13 mouse cellular contexts compared by ENCODE assay signal in the genomic region with DNA sequence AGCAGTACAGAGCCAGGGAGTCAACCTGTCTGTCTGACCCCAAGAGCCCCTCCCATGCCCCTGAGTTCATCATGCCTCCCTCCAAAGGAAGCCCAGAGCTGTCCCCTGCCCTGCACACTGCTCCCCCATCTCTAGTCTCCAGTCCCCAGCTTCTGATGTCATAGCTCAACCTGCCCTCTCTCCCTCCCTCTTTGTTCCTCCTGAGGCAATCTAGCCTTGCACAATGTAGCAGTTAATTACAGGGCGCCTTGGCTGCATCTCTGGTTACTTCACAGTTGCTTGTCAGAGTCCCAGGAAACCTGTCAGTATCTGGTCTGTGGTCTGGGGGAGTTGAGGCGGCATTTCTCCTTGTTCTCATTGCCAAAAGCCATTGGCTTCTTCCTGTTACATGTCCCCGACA. TPM values are rescaled to one million over a fixed set of nuclear protein-coding genes. Genes with fewer than 3 reads are reported as not detected.
DNase-seq lines count a peak whose midpoint lies in the region; ATAC-seq and TF ChIP-seq lines count a peak whose summit lies in the region.
"Had no signal": no experiment of that assay in that cellular context is flagged by ENCODE, and none has a peak within 500 bp of the region (broad histone marks: within the 10 kb centered on the region; RNA-seq: fewer than 3 reads in every experiment).

No protein-coding gene starts in this region.

- H3K36me3 ChIP-seq in intestine, postnatal 0 days (ENCODE audit: control insufficient read depth, insufficient read depth) = no peaks in the 10 kb centered on the region
- H3K36me3 ChIP-seq: hindbrain, embryonic 13.5 days; limb, embryonic 12.5 days; neural tube, embryonic 12.5 days had no signal

- TF ChIP-seq CTCF in bone marrow, adult 2 months (IDR thresholded peaks at IDR 0.05; ENCODE audit: control insufficient read depth, insufficient read depth, low read length) = no peak
- no peak for TF ChIP-seq CTCF in intestine, postnatal 0 days (IDR thresholded peaks at IDR 0.05; ENCODE audit: low read depth)

- H3K9ac ChIP-seq in intestine, postnatal 0 days (ENCODE audit: low read depth, low read length) = no peak overlapping the region
- H3K9ac ChIP-seq: hindbrain, embryonic 13.5 days; limb, embryonic 12.5 days; neural tube, embryonic 12.5 days had no signal

- no peaks in the 10 kb centered on the region for H3K27me3 ChIP-seq in intestine, postnatal 0 days (replicated peaks; ENCODE audit: control insufficient read depth, insufficient read depth, low read length)
- H3K27me3 ChIP-seq: hindbrain, embryonic 13.5 days; limb, embryonic 12.5 days; neural tube, embryonic 12.5 days had no signal

- H3K27ac ChIP-seq in bone marrow, adult 2 months (ENCODE audit: control insufficient read depth, insufficient read depth, low read depth, low read length, poor library complexity) = peak overlapping the region; percentile 58
- peak overlapping the region; percentile 67 for H3K27ac ChIP-seq in intestine, postnatal 0 days (ENCODE audit: low read depth, low read length)
- H3K27ac ChIP-seq: hindbrain, embryonic 13.5 days; limb, embryonic 12.5 days; neural tube, embryonic 12.5 days had no signal

- peak; percentile 75 for ATAC-seq in intestine, postnatal 0 days
- ATAC-seq: forebrain, embryonic 14.5 days had no signal

- H3K9me3 ChIP-seq in intestine, postnatal 0 days (ENCODE audit: control insufficient read depth) = no peaks in the 10 kb centered on the region

- H3K4me2 ChIP-seq in intestine, postnatal 0 days (replicated peaks; ENCODE audit: low read depth) = no peak overlapping the region
- H3K4me2 ChIP-seq: hindbrain, embryonic 13.5 days; limb, embryonic 12.5 days; neural tube, embryonic 12.5 days had no signal

- no peak for TF ChIP-seq POLR2A in bone marrow, adult 2 months (IDR thresholded peaks at IDR 0.05; ENCODE audit: borderline replicate concordance, control insufficient read depth, low read depth, low read length)

- no peak overlapping the region for H3K4me3 ChIP-seq in bone marrow, adult 2 months (replicated peaks; ENCODE audit: control insufficient read depth, low read depth, low read length)
- no peak overlapping the region for H3K4me3 ChIP-seq in intestine, postnatal 0 days (ENCODE audit: low read depth, low read length)
- H3K4me3 ChIP-seq: hindbrain, embryonic 13.5 days; limb, embryonic 12.5 days; neural tube, embryonic 12.5 days had no signal

- peaks cover 2% of the 10 kb centered on the region; the same call in 1 of the 2 replicates for H3K4me1 ChIP-seq in bone marrow, adult 2 months (ENCODE audit: control insufficient read depth, insufficient read depth, low read length)
- no peaks in the 10 kb centered on the region for H3K4me1 ChIP-seq in intestine, postnatal 0 days (replicated peaks; ENCODE audit: control insufficient read depth, insufficient read depth, low read length)
- H3K4me1 ChIP-seq: hindbrain, embryonic 13.5 days; limb, embryonic 12.5 days; neural tube, embryonic 12.5 days had no signal

- DNase-seq in ovary, postnatal 14 days (ENCODE audit: low spot score) = peak; percentile 31
- no peak for DNase-seq in ovary, adult 18-20 months (ENCODE audit: low spot score)
- DNase-seq in spleen, postnatal 14 days (ENCODE audit: low spot score in 2 of 2) = no peak
- DNase-seq in neural tube, embryonic 10.5 days (ENCODE audit: extremely low spot score, low spot score) = no peak
- no peak for DNase-seq in layer of hippocampus, adult 8-10 months (ENCODE audit: low spot score in 2 of 2)
- DNase-seq: thymus, adult 18-20 months had no signal

- 10% methylated on average over 3 of the region's 3 CpGs for WGBS in bone marrow, adult 2 months
- WGBS in intestine, postnatal 0 days = 63% methylated on average over 3 of the region's 3 CpGs

RNA-seq across cellular contexts. Expression of a gene that starts 2.2 kb away (rescaled TPM):
- polyA plus RNA-seq in bone marrow, adult 2 months (2011; ENCODE audit: insufficient read depth, insufficient read length, low replicate concordance, missing spikeins) = 0.67 TPM in 1 of 2 replicates, not detected in the other
- polyA plus RNA-seq in intestine, postnatal 0 days (2015; fragmentation: Nextera tagmentation; extraction: Ambion mirVana) = 0.12 and 0.20 TPM in 2 replicates
- under 1 TPM; 0.43 to 0.84 (median 0.70) TPM for total RNA-seq in layer of hippocampus, adult 8-10 months (2022)
- total RNA-seq: heart, adult 18-20 months had no signal
- polyA plus RNA-seq: forebrain, embryonic 14.5 days; hindbrain, embryonic 13.5 days; limb, embryonic 12.5 days; neural tube, embryonic 12.5 days had no signal

RNA-seq across cellular contexts. Expression of a gene that starts 55.1 kb away (rescaled TPM):
- polyA plus RNA-seq in bone marrow, adult 2 months (2011; ENCODE audit: insufficient read depth, insufficient read length, low replicate concordance, missing spikeins) = 117 and 133 TPM in 2 replicates
- 42.9 and 44.4 TPM in 2 replicates for polyA plus RNA-seq in intestine, postnatal 0 days (2015; fragmentation: Nextera tagmentation; extraction: Ambion mirVana)
- total RNA-seq in layer of hippocampus, adult 8-10 months (2022) = 10 to 100 TPM; 39.8 to 56.2 (median 50.5) TPM

RNA-seq across cellular contexts. Expression of a gene that starts 59.1 kb away (rescaled TPM):
- polyA plus RNA-seq in bone marrow, adult 2 months (2011; ENCODE audit: insufficient read depth, insufficient read length, low replicate concordance, missing spikeins) = 0.29 TPM in 1 of 2 replicates, not detected in the other
- polyA plus RNA-seq in intestine, postnatal 0 days (2015; fragmentation: Nextera tagmentation; extraction: Ambion mirVana) = 2.9 and 3.5 TPM in 2 replicates
- 1 to 10 TPM; 3.2 to 6.4 (median 4.9) TPM for total RNA-seq in layer of hippocampus, adult 8-10 months (2022)
